Mouse (Mus musculus) E14TG2a.4 (cell line): ENCODE measurements at regions not wholly inside any gene's neighbourhood (a gene's known extent, or its start where the extent isn't known, plus 50 kb on each side); places are given as distances from the start of the nearest gene placed in this dataset.
A peak's percentile ranks its signal among the peaks of the same experiment; 100 is the strongest.

Source experiments
- H3K27me3 ChIP-seq: 2 replicates; pipeline ENCODE4 v1.6.1; 2014; ENCODE audit warnings: low read length, control low read depth; ENCODE audit not compliant: insufficient read depth
- H3K36me3 ChIP-seq: 2 replicates; pipeline ENCODE4 v1.6.1; 2014; ENCODE audit warnings: low read length, control low read depth; ENCODE audit not compliant: insufficient read depth
- H3K4me1 ChIP-seq: replicated peaks from 2 replicates; pipeline ENCODE4 v1.6.1; 2014; ENCODE audit warnings: low read depth, low read length, control low read depth
- H3K4me3 ChIP-seq: replicated peaks from 2 replicates; pipeline ENCODE4 v1.5.1; 2014; ENCODE audit warnings: mild to moderate bottlenecking, low read length
- H3K9me3 ChIP-seq: 2 replicates; pipeline ENCODE4 v1.6.1; 2014; ENCODE audit warnings: low read length, control low read depth
- CTCF ChIP-seq: conservative IDR thresholded peaks from 2 replicates; pipeline ENCODE4 v1.5.1; 2014; ENCODE audit warnings: low read length
- NANOG ChIP-seq: IDR thresholded peaks from 2 replicates; pipeline ENCODE4 v1.6.1; 2014; ENCODE audit warnings: borderline replicate concordance, low read length, mixed read lengths
- POU5F1 ChIP-seq: IDR thresholded peaks from 2 replicates; pipeline ENCODE4 v1.6.1; 2014; ENCODE audit warnings: low read length, borderline replicate concordance

DNA sequence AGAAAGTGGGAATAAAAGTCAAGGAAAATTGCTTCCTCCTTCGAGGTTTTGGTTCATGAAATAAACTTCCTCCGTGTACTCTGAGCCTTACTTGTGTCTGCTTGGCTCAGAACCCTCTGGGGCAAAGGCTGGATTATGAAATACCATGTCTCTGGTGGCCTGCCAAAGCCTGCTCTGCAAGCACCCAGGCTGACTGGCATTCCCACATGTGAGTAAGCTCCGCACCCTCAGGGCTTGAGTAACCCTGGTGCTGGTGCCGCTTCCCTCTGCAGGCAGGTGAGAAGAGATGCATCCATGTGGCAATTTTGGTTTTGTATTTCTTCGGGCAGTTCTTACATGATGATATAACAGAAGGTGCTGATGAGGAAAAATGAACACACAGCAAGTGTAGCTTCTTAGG is 66.0 kb downstream of the Nr2f2 start:
- TF ChIP-seq POU5F1 (no peak), NANOG (no peak), CTCF (no peak)
- Histone ChIP-seq H3K9me3 (no peaks in the 10 kb centered on the region), H3K4me3 (no peak overlapping the region), H3K4me1 (0 out of 2 replicates have a peak, but pooled peaks cover 4% of the 10 kb centered on the region), H3K36me3 (no peaks in the 10 kb centered on the region), H3K27me3 (0 out of 2 replicates have a peak, but pooled peaks cover 8% of the 10 kb centered on the region)

DNA sequence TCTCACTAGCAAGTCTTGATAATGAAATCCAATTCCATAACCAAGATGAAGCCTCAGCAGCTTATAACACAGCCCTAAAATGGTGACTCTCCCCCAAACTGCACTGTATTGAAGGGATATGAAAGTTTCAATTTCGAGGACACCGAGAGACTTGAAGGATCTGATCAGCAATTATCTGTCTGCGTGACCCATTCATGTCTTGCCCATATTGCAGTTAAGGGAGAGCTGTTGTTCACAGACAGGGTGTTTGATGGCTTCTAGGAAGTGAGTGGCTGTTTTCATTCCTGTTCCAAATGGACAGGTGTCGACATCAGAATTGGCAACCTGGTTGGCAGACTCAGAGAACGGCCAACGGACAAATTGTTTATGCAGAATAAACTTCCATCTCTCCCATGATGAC is 75.1 kb downstream of the Nr2f2 start:
- H3K4me1 ChIP-seq: peaks cover 15% of the 10 kb centered on the region; the same call in 1 of the 2 replicates
- peaks cover 6% of the 10 kb centered on the region; the same call in 1 of the 2 replicates for H3K9me3 ChIP-seq
- no peak for TF ChIP-seq CTCF
- no peak for TF ChIP-seq NANOG
- no peak for TF ChIP-seq POU5F1
- no peaks in the 10 kb centered on the region for H3K36me3 ChIP-seq
- H3K4me3 ChIP-seq: no peak overlapping the region
- H3K27me3 ChIP-seq: peaks cover 59% of the 10 kb centered on the region

DNA sequence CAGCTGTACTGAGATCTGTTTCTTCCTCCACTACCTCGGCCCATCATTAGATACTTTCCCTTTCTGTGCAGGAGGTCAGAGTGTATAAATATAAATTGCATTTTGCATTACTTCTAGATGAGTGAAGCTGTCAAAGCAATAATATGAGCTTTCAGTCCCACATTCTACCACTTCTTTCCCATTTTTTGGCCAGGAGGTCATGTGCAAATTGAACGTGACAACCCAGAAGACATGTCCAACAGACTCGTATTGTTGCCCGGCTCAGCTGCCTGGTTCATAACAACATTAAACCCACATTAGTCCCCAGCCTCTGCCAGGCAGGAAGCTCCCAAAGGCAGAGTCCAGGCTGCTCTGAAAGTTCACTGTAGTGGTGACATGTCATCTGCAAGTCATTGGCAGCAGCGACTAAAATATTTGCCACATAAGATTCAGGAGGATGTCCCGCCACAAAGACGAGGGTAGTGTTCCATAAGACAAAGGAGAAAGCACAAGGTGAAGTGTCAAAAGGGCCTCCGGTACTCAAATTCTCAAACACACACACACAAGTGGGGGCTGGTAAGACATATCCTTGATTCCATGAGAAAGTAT is 75.7 kb downstream of the Nr2f2 start:
- Histone ChIP-seq H3K36me3 (no peaks in the 10 kb centered on the region), H3K4me3 (no peak overlapping the region), H3K9me3 (peaks cover 6% of the 10 kb centered on the region; the same call in 1 of the 2 replicates), H3K4me1 (peaks cover 15% of the 10 kb centered on the region; the same call in 1 of the 2 replicates), H3K27me3 (peaks cover 64% of the 10 kb centered on the region)
- TF ChIP-seq POU5F1 (no peak), CTCF (no peak), NANOG (no peak)

- Histone ChIP-seq H3K36me3 (no peaks in the 10 kb centered on the region), H3K9me3 (peaks cover 6% of the 10 kb centered on the region; the same call in 1 of the 2 replicates), H3K4me3 (no peak overlapping the region), H3K4me1 (peaks cover 19% of the 10 kb centered on the region), H3K27me3 (peaks cover 69% of the 10 kb centered on the region)
- TF ChIP-seq CTCF: no peak
- no peak for TF ChIP-seq POU5F1
- no peak for TF ChIP-seq NANOG
Observed at GRCm38 (mm10) chr7:70290277-70290676, 76.3 kb downstream of the Nr2f2 start.

GRCm38 (mm10) chr7:70288621-70289020 is 77.9 kb downstream of the Nr2f2 start:
- TF ChIP-seq NANOG (no peak), POU5F1 (no peak), CTCF (no peak)
- Histone ChIP-seq H3K27me3 (peaks cover 79% of the 10 kb centered on the region), H3K4me3 (no peak overlapping the region), H3K9me3 (peaks cover 6% of the 10 kb centered on the region; the same call in 1 of the 2 replicates), H3K36me3 (no peaks in the 10 kb centered on the region), H3K4me1 (peaks cover 22% of the 10 kb centered on the region)

DNA sequence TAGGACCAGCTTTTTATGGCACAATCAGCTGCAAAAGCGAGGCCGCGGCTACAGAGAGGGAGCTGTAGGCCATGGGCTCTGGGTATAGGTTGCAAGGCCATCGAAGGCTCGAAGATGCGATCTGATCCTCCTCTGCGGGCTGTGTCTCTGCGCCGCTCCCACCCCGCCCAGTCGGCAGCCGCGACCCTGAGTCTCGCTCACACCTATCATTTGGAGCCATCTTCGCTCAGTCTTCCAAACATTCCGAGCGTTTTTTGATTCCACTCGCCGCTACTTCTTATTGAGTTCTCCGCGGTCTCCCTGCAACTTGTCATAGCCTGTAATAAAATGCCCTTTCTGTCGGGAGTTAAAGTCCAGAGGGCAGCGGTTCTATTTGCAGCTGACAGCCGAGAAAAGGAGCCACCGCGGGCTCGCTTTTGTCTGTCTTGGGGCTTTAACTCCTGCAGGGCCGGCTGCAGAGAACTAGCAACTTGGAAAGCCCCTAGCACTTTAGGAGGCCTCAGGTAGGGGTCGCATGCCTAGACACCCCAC is 78.6 kb downstream of the Nr2f2 start:
- TF ChIP-seq CTCF (no peak), NANOG (no peak), POU5F1 (no peak)
- H3K4me3 ChIP-seq: peak overlapping the region; percentile 41
- H3K27me3 ChIP-seq: peaks cover 85% of the 10 kb centered on the region

GRCm38 (mm10) chr7:70286836-70287355 is 79.6 kb downstream of the Nr2f2 start:
- Histone ChIP-seq H3K4me1 (peaks cover 29% of the 10 kb centered on the region), H3K9me3 (no peaks in the 10 kb centered on the region), H3K36me3 (no peaks in the 10 kb centered on the region), H3K27me3 (peaks cover 95% of the 10 kb centered on the region), H3K4me3 (no peak overlapping the region)
- TF ChIP-seq CTCF (no peak), POU5F1 (no peak), NANOG (no peak)

More for the DNA sequence above, 78.6 kb downstream of the Nr2f2 start:
- peaks cover 22% of the 10 kb centered on the region for H3K4me1 ChIP-seq
- H3K9me3 ChIP-seq: peaks cover 6% of the 10 kb centered on the region; the same call in 1 of the 2 replicates
- no peaks in the 10 kb centered on the region for H3K36me3 ChIP-seq

DNA sequence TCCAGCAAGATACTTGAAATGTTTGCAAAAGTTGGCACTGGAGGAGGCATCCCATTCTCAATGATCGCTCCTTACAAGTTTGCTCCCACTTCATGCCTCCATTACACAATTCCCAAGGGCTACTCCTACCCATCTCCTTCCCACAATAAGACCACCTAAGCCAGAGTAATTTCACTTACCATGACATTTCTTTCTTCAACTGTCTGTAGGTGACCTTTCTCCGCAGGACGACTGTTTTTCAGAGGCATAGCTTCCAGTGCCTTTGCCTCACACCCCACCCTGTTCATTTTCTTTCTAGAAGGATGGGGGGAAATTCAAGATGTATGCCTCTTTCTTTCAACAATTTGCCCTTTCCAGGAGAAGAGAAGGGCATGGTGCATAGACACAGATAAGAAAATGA is 81.2 kb downstream of the Nr2f2 start:
- no peaks in the 10 kb centered on the region for H3K36me3 ChIP-seq
- no peak for TF ChIP-seq POU5F1
- no peak for TF ChIP-seq CTCF
- TF ChIP-seq NANOG: no peak

DNA sequence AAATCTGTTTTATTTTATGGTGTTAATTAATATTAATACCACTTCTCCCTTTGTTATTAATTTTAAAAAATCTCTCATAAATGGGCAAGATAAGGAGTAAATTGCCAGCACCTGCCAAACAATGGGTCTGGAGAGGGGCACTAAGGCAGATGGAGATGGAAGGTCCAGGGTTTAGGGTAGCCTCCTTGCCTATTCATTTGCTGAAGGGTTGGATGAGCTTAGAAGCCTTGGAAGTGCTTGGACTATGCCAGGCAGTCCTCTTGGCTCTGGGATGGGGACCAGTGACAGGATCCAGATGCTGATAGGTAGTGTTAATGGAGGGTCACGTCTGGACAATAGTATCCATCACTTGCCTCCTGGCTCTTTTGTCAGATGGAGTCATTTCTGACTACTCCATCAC is 82.7 kb downstream of the Nr2f2 start:
- TF ChIP-seq CTCF: no peak
- TF ChIP-seq POU5F1: no peak
- TF ChIP-seq NANOG: no peak
- no peak overlapping the region for H3K4me3 ChIP-seq
- no peaks in the 10 kb centered on the region for H3K36me3 ChIP-seq
- peaks cover 51% of the 10 kb centered on the region for H3K4me1 ChIP-seq
- H3K9me3 ChIP-seq: no peaks in the 10 kb centered on the region
- peaks cover 96% of the 10 kb centered on the region for H3K27me3 ChIP-seq

More for the DNA sequence above, 81.2 kb downstream of the Nr2f2 start:
- no peaks in the 10 kb centered on the region for H3K9me3 ChIP-seq
- H3K27me3 ChIP-seq: peaks cover 96% of the 10 kb centered on the region
- no peak overlapping the region for H3K4me3 ChIP-seq
- H3K4me1 ChIP-seq: peaks cover 45% of the 10 kb centered on the region
